In the genomic region with DNA sequence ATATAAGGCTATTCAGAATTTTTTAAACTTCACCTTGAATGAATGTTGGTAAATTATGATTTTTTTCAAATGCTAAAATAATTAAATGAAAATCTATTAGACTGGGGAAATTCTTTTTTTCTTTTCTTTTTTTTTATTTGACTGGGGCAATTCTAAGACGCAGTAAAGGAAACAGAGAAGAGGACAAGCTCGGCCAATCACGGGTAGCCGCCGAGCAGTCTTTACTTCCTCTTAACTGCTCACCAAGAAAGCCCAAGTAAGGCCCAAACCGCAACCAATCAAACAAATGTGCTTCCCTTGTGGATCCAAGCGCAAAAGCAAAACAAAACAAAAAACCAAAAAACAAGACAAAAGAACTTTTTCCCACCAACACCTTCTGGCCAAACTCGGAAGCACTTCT, we compare ENCODE assay signal across 22 mouse cellular contexts. TPM values are rescaled to one million over a fixed set of nuclear protein-coding genes. Genes with fewer than 3 reads are reported as not detected.
DNase-seq lines count a peak whose midpoint lies in the region; ATAC-seq and TF ChIP-seq lines count a peak whose summit lies in the region.
"Had no signal": no experiment of that assay in that cellular context is flagged by ENCODE, and none has a peak within 500 bp of the region (broad histone marks: within the 10 kb centered on the region; RNA-seq: fewer than 3 reads in every experiment).

No protein-coding gene starts in this region.

- H3K9me3 ChIP-seq in CH12.LX (replicated peaks; ENCODE audit: low read length) = no peaks in the 10 kb centered on the region
- H3K9me3 ChIP-seq in lung, postnatal 0 days (ENCODE audit: low read length) = no peaks in the 10 kb centered on the region
- H3K9me3 ChIP-seq in hindbrain, embryonic 11.5 days (ENCODE audit: control insufficient read depth, low read length) = no peaks in the 10 kb centered on the region
- H3K9me3 ChIP-seq: embryonic facial prominence, embryonic 10.5 days; heart, embryonic 15.5 days; hindbrain, embryonic 12.5 days; kidney, embryonic 15.5 days; liver, embryonic 12.5 days; neural tube, embryonic 13.5 days; stomach, embryonic 15.5 days had no signal

- dilution Hi-C loops in CH12.LX (cut with MboI; ENCODE audit: extremely low pct_ligation_motif_present, extremely low pct_unique_long_range_greater_than_20kb, low sequenced_read_pairs) = no loop called here

- 74% methylated on average over 8 of the region's 8 CpGs for WGBS in lung, postnatal 0 days
- WGBS in hindbrain, embryonic 11.5 days = 85% methylated on average over 8 of the region's 8 CpGs

- in situ Hi-C loops in CH12.LX (cut with MboI; ENCODE audit: low pct_ligation_motif_present, low pct_unique_long_range_greater_than_20kb, low sequenced_read_pairs) = no loop called here

- no peak overlapping the region for H3K4me3 ChIP-seq in CH12.LX (replicated peaks in 1 of 3; ENCODE audit: low read depth in 2 of 3, low read length in 2 of 3, poor library complexity in 1 of 3)
- H3K4me3 ChIP-seq in lung, postnatal 0 days (ENCODE audit: low read depth, low read length) = no peak overlapping the region
- no peak overlapping the region for H3K4me3 ChIP-seq in hindbrain, embryonic 11.5 days (ENCODE audit: low read depth, low read length)
- H3K4me3 ChIP-seq: embryonic facial prominence, embryonic 10.5 days; heart, embryonic 15.5 days; hindbrain, embryonic 12.5 days; kidney, embryonic 15.5 days; liver, embryonic 12.5 days; neural tube, embryonic 13.5 days; stomach, embryonic 15.5 days had no signal

- TF ChIP-seq RAD21 in CH12.LX (IDR thresholded peaks at IDR 0.05; ENCODE audit: low read depth, low read length) = no peak

- H3K4me1 ChIP-seq in CH12.LX (ENCODE audit: control insufficient read depth in 1 of 2, insufficient read depth in 2 of 2) = peaks cover 4 to 20% of the 10 kb centered on the region in 2 experiments; a peak in 3 of 4 replicates
- H3K4me1 ChIP-seq in lung, postnatal 0 days (ENCODE audit: insufficient read depth, low read depth, low read length) = no peaks in the 10 kb centered on the region
- H3K4me1 ChIP-seq in hindbrain, embryonic 11.5 days (replicated peaks; ENCODE audit: control insufficient read depth, insufficient read depth, low read length) = no peaks in the 10 kb centered on the region
- H3K4me1 ChIP-seq: stomach, embryonic 15.5 days had no signal

- H3K36me3 ChIP-seq in CH12.LX (replicated peaks in 1 of 2; ENCODE audit: control insufficient read depth in 1 of 2, insufficient read depth in 1 of 2, low read length in 1 of 2) = no peaks in the 10 kb centered on the region
- H3K36me3 ChIP-seq in lung, postnatal 0 days (ENCODE audit: insufficient read depth, low read length) = no peaks in the 10 kb centered on the region
- H3K36me3 ChIP-seq in hindbrain, embryonic 11.5 days (ENCODE audit: control insufficient read depth, insufficient read depth, low read length) = no peaks in the 10 kb centered on the region
- H3K36me3 ChIP-seq: embryonic facial prominence, embryonic 10.5 days; heart, embryonic 15.5 days; hindbrain, embryonic 12.5 days; kidney, embryonic 15.5 days; liver, embryonic 12.5 days; neural tube, embryonic 13.5 days; stomach, embryonic 15.5 days had no signal

- peak; percentile 18 to 35 for DNase-seq in spleen, adult 18-20 months
- DNase-seq in spleen, postnatal 14 days (ENCODE audit: low spot score in 2 of 2) = no peak
- DNase-seq in CH12.LX (ENCODE audit: extremely low read depth) = peak; percentile 66
- DNase-seq in c-Kit-positive CD71-negative TER-119-negative erythroid progenitor cells, embryonic 14.5 days (ENCODE audit: low read depth) = peak; percentile 16
- peak; percentile 34 for DNase-seq in naive thymus-derived CD4-positive, alpha-beta T cell, adult 2 months (ENCODE audit: low read depth)
- no peak for DNase-seq in lung, postnatal 0 days (ENCODE audit: low spot score)
- no peak for DNase-seq in kidney, adult 18-20 months
- DNase-seq in hindbrain, embryonic 11.5 days (ENCODE audit: low spot score) = no peak
- DNase-seq: cerebellum, adult 11-12 months; cerebellum, postnatal 36 days; lung, embryonic 14.5 days; right cerebral cortex, postnatal 14 days; thymus, postnatal 36 days had no signal

- 0 out of 2 replicates have a peak, but pooled peaks have one; percentile 20 for TF ChIP-seq POLR2A in CH12.LX (IDR thresholded peaks at IDR 0.05; ENCODE audit: low read depth, low read length)

- no peaks in the 10 kb centered on the region for H3K27me3 ChIP-seq in CH12.LX (replicated peaks)
- H3K27me3 ChIP-seq in lung, postnatal 0 days (replicated peaks; ENCODE audit: insufficient read depth, low read length) = no peaks in the 10 kb centered on the region
- H3K27me3 ChIP-seq in hindbrain, embryonic 11.5 days (ENCODE audit: control insufficient read depth, insufficient read depth, low read length) = no peaks in the 10 kb centered on the region
- H3K27me3 ChIP-seq: heart, embryonic 15.5 days; hindbrain, embryonic 12.5 days; kidney, embryonic 15.5 days; liver, embryonic 12.5 days; neural tube, embryonic 13.5 days; Patski; stomach, embryonic 15.5 days had no signal

- no peak overlapping the region for H3K27ac ChIP-seq in CH12.LX (ENCODE audit: insufficient read depth, low read depth)
- H3K27ac ChIP-seq in lung, postnatal 0 days (ENCODE audit: low read length) = no peak overlapping the region
- no peak overlapping the region for H3K27ac ChIP-seq in hindbrain, embryonic 11.5 days (ENCODE audit: low read depth, low read length)
- H3K27ac ChIP-seq: embryonic facial prominence, embryonic 10.5 days; heart, embryonic 15.5 days; hindbrain, embryonic 12.5 days; kidney, embryonic 15.5 days; liver, embryonic 12.5 days; neural tube, embryonic 13.5 days; stomach, embryonic 15.5 days had no signal

- ATAC-seq in lung, postnatal 0 days = no peak
- ATAC-seq in hindbrain, embryonic 11.5 days (ENCODE audit: low FRiP score) = no peak
- ATAC-seq: forebrain, embryonic 14.5 days; liver, embryonic 12.5 days; Patski had no signal

- no peak for TF ChIP-seq CTCF in CH12.LX (conservative IDR thresholded peaks at IDR 0.05 in 1 of 2, IDR thresholded peaks at IDR 0.05 in 1 of 2; ENCODE audit: low read depth in 2 of 2, low read length in 2 of 2)
- TF ChIP-seq CTCF in lung, postnatal 0 days (IDR thresholded peaks at IDR 0.05) = no peak

- peak overlapping the region; percentile 64 for H3K4me2 ChIP-seq in CH12.LX (ENCODE audit: insufficient read depth, low read depth, poor library complexity, severe bottlenecking)
- H3K4me2 ChIP-seq in lung, postnatal 0 days (replicated peaks; ENCODE audit: low read depth, low read length) = no peak overlapping the region
- H3K4me2 ChIP-seq in hindbrain, embryonic 11.5 days (replicated peaks; ENCODE audit: low read depth, low read length) = no peak overlapping the region
- H3K4me2 ChIP-seq: heart, embryonic 15.5 days; hindbrain, embryonic 12.5 days; kidney, embryonic 15.5 days; liver, embryonic 12.5 days; lung, embryonic 14.5 days; neural tube, embryonic 13.5 days; stomach, embryonic 15.5 days had no signal

- TF ChIP-seq EP300 in CH12.LX (IDR thresholded peaks at IDR 0.05; ENCODE audit: low read length) = no peak
- no peak for TF ChIP-seq EP300 in lung, postnatal 0 days (IDR thresholded peaks at IDR 0.05)

- H3K9ac ChIP-seq in CH12.LX (ENCODE audit: insufficient read depth, low read depth) = no peak overlapping the region
- H3K9ac ChIP-seq in lung, postnatal 0 days (replicated peaks; ENCODE audit: low read depth) = no peak overlapping the region
- no peak overlapping the region for H3K9ac ChIP-seq in hindbrain, embryonic 11.5 days (ENCODE audit: low read depth, low read length)
- H3K9ac ChIP-seq: heart, embryonic 15.5 days; hindbrain, embryonic 12.5 days; kidney, embryonic 15.5 days; liver, embryonic 12.5 days; lung, embryonic 14.5 days; neural tube, embryonic 13.5 days; stomach, embryonic 15.5 days had no signal

- no peaks in the 10 kb centered on the region for H3K79me2 ChIP-seq in CH12.LX (replicated peaks; ENCODE audit: control insufficient read depth, extremely low read depth, insufficient read depth, poor library complexity, severe bottlenecking)

TF ChIP-seq in CH12.LX, 34 proteins besides CTCF, POLR2A, EP300 and RAD21 (continues in another document):
- TF ChIP-seq SMC3 (IDR thresholded peaks at IDR 0.05; ENCODE audit: low read depth, low read length) = no peak
- no peak for TF ChIP-seq PAX5 (IDR thresholded peaks at IDR 0.05; ENCODE audit: low read length)
- TF ChIP-seq JUN (IDR thresholded peaks at IDR 0.05; ENCODE audit: insufficient read depth, low read depth, low read length) = no peak
- TF ChIP-seq ZNF384 (IDR thresholded peaks at IDR 0.05; ENCODE audit: low read depth, low read length) = peak; percentile 67; the same call in 1 of the 2 replicates
- no peak for TF ChIP-seq CHD2 (IDR thresholded peaks at IDR 0.05; ENCODE audit: low read length)
- no peak for TF ChIP-seq MAZ (IDR thresholded peaks at IDR 0.05; ENCODE audit: low read depth, low read length)
- no peak for TF ChIP-seq RCOR1 (conservative IDR thresholded peaks at IDR 0.05; ENCODE audit: low read depth, low read length)
- TF ChIP-seq NELFE (IDR thresholded peaks at IDR 0.05; ENCODE audit: low read depth, low read length) = no peak
- TF ChIP-seq ELF1 (IDR thresholded peaks at IDR 0.05; ENCODE audit: low read depth, low read length) = 0 out of 2 replicates have a peak, but pooled peaks have one; percentile 25

RNA-seq across cellular contexts. Expression of a gene that starts 4.4 kb away (rescaled TPM):
- total RNA-seq in CH12.LX (2012; rRNA removed) = 4.5 and 6.6 TPM in 2 replicates
- total RNA-seq in CH12.LX (2014; rRNA removed) = 4.2 and 4.5 TPM in 2 replicates
- 6.4 and 7.3 TPM in 2 replicates for polyA plus RNA-seq in CH12.LX (2012; ENCODE audit: insufficient read length, low read depth)
- 15.3 and 18.1 TPM in 2 replicates for polyA plus RNA-seq in lung, postnatal 0 days (2015; fragmentation: Nextera tagmentation; extraction: Ambion mirVana)
- 3.3 and 5.7 TPM in 2 replicates for polyA plus RNA-seq in hindbrain, embryonic 11.5 days (2014; fragmentation: Nextera tagmentation; extraction: Ambion mirVana)

RNA-seq across cellular contexts. Expression of a gene that starts 25.3 kb away (rescaled TPM):
- total RNA-seq in CH12.LX (2012; rRNA removed) = 6.5 and 7.8 TPM in 2 replicates
- total RNA-seq in CH12.LX (2014; rRNA removed) = 1.6 and 2.2 TPM in 2 replicates
- polyA plus RNA-seq in CH12.LX (2012; ENCODE audit: insufficient read length, low read depth) = 7.2 and 9.7 TPM in 2 replicates
- polyA plus RNA-seq in lung, postnatal 0 days (2015; fragmentation: Nextera tagmentation; extraction: Ambion mirVana) = 45.6 and 57.1 TPM in 2 replicates
- 20.7 and 25.8 TPM in 2 replicates for polyA plus RNA-seq in hindbrain, embryonic 11.5 days (2014; fragmentation: Nextera tagmentation; extraction: Ambion mirVana)

RNA-seq across cellular contexts. Expression of a gene that starts 25.6 kb away (rescaled TPM):
- total RNA-seq in CH12.LX (2012; rRNA removed) (23.1 and 28.7 TPM in 2 replicates), CH12.LX (2014; rRNA removed) (36.1 and 39.7 TPM in 2 replicates)
- polyA plus RNA-seq in CH12.LX (2012; ENCODE audit: insufficient read length, low read depth) = 38.9 and 43.8 TPM in 2 replicates
- polyA plus RNA-seq in lung, postnatal 0 days (2015; fragmentation: Nextera tagmentation; extraction: Ambion mirVana) = 25.4 and 27.9 TPM in 2 replicates
- polyA plus RNA-seq in hindbrain, embryonic 11.5 days (2014; fragmentation: Nextera tagmentation; extraction: Ambion mirVana) = 49.9 and 50.7 TPM in 2 replicates

RNA-seq across cellular contexts. Expression of a gene that starts 35.2 kb away (rescaled TPM):
- total RNA-seq in CH12.LX (2012; rRNA removed) (205 and 227 TPM in 2 replicates), CH12.LX (2014; rRNA removed) (222 and 253 TPM in 2 replicates)
- 144 and 159 TPM in 2 replicates for polyA plus RNA-seq in CH12.LX (2012; ENCODE audit: insufficient read length, low read depth)
- polyA plus RNA-seq in lung, postnatal 0 days (2015; fragmentation: Nextera tagmentation; extraction: Ambion mirVana) = 207 and 222 TPM in 2 replicates
- polyA plus RNA-seq in hindbrain, embryonic 11.5 days (2014; fragmentation: Nextera tagmentation; extraction: Ambion mirVana) = 285 and 288 TPM in 2 replicates

Comparison
In these comparisons a context has a peak if more than half of its experiments do, and no peak if none do; other contexts are left out.
1. DNase-seq: peak in spleen, adult 18-20 months (2 of 2), CH12.LX (single experiment), c-Kit-positive CD71-negative TER-119-negative erythroid progenitor cells, embryonic 14.5 days (single experiment) and naive thymus-derived CD4-positive, alpha-beta T cell, adult 2 months (single experiment); none in spleen, postnatal 14 days (0 of 2), lung, postnatal 0 days (single experiment), kidney, adult 18-20 months (single experiment) and hindbrain, embryonic 11.5 days (single experiment).